Mouse (Mus musculus): ENCODE results near the gene Elmo1.

GRCm38 (mm10) chr13:20050149-20050548 is 40.2 kb upstream of the Elmo1 start:
- TF ChIP-seq CTCF (IDR thresholded peaks at IDR 0.05; ENCODE audit: low read depth): no peak
- TF ChIP-seq EP300 (IDR thresholded peaks at IDR 0.05; ENCODE audit: low read depth): no peak
